Mouse (Mus musculus): ENCODE measurements around the gene Ntn5. TPM values are rescaled to one million over a fixed set of nuclear protein-coding genes. Genes with fewer than 3 reads are reported as not detected.

Ntn5 gene
- polyA plus RNA-seq, 2 experiments, result 0.59 to 1.3 TPM

DNA sequence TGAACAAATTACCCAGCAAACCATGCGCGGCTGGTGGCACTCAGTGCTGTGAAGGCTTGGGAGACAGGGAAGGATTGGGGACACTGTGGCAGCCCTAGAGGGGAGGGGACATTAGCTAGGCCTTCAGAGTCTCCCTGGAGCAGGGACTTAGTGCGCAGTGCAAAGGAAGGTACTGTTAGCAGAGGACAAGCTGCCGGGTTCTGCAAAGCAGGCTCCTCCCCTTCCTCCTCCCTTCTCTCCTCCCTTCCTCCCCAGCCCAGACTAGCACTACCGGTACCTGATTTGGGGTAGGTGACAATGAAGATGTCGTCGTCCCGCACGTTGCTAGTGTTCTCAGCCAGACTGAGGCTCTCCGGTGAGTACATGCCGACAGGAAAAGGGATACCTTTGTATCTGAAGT is 58.0 kb downstream of the Ntn5 start:
- Histone ChIP-seq H3K4me3 (replicated peaks; ENCODE audit: low read length) (peak overlapping the region; percentile 32), H3K4me2 (replicated peaks; ENCODE audit: low read depth, low read length, severe bottlenecking) (peak overlapping the region; percentile 48), H3K9me3 (ENCODE audit: control insufficient read depth, low read length) (no peaks in the 10 kb centered on the region; the same call in 1 of the 2 replicates), H3K27ac (replicated peaks; ENCODE audit: low read depth, low read length) (no peak overlapping the region), H3K4me1 (ENCODE audit: control insufficient read depth, insufficient read depth, low read length) (no peaks in the 10 kb centered on the region), H3K27me3 (ENCODE audit: control insufficient read depth, insufficient read depth, low read length) (no peaks in the 10 kb centered on the region), H3K36me3 (ENCODE audit: control insufficient read depth, insufficient read depth, low read length) (no peaks in the 10 kb centered on the region), H3K9ac (ENCODE audit: low read depth, low read length, severe bottlenecking) (peak overlapping the region; percentile 13; the same call in 1 of the 2 replicates)
- no peak for ATAC-seq (ENCODE audit: low FRiP score, low read depth)
- 34% methylated on average over 11 of the region's 11 CpGs for WGBS
- no peak for TF ChIP-seq POLR2A (IDR thresholded peaks at IDR 0.05; ENCODE audit: borderline replicate concordance, extremely low read depth, insufficient read depth, insufficient read length)
- DNase-seq (ENCODE audit: low spot score), result peak; percentile 41

DNA sequence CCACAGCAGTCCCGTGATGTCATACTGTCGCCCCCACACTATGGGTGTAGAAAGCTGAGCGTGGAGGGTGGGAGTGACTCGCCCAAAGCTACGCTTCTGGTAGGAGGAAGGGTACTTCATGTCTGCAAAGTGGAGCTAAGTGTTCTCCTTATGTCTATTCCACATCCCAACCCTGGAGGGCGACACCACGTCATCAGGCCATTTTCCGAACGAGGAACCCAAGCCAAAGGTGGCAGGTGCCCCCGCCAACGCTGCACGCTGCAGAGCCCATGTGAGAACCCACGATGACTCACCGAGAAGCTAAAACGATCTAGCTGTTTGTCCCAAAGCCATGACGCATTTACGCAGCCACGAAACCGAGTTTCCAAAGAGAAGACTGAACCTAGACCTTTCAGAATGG is 58.5 kb downstream of the Ntn5 start:
- H3K4me3 ChIP-seq (replicated peaks; ENCODE audit: low read length), result peak overlapping the region; percentile 32
- TF ChIP-seq POLR2A (IDR thresholded peaks at IDR 0.05; ENCODE audit: borderline replicate concordance, extremely low read depth, insufficient read depth, insufficient read length), result no peak
- ATAC-seq (ENCODE audit: low FRiP score, low read depth) (no peak), DNase-seq (ENCODE audit: low spot score) (no peak)
- WGBS, result 37% methylated on average over 19 of the region's 19 CpGs
- peak overlapping the region; percentile 48 for H3K4me2 ChIP-seq (replicated peaks; ENCODE audit: low read depth, low read length, severe bottlenecking)
- H3K27ac ChIP-seq (replicated peaks; ENCODE audit: low read depth, low read length), result no peak overlapping the region
- no peaks in the 10 kb centered on the region; the same call in 1 of the 2 replicates for H3K9me3 ChIP-seq (ENCODE audit: control insufficient read depth, low read length)
- H3K27me3 ChIP-seq (ENCODE audit: control insufficient read depth, insufficient read depth, low read length), result no peaks in the 10 kb centered on the region
- no peaks in the 10 kb centered on the region for H3K4me1 ChIP-seq (ENCODE audit: control insufficient read depth, insufficient read depth, low read length)
- peak overlapping the region; percentile 13; the same call in 1 of the 2 replicates for H3K9ac ChIP-seq (ENCODE audit: low read depth, low read length, severe bottlenecking)
- no peaks in the 10 kb centered on the region for H3K36me3 ChIP-seq (ENCODE audit: control insufficient read depth, insufficient read depth, low read length)

Other genes with a start within 250 kb of the Ntn5 start
Only the 30 nearest of the 36 such genes appear.
- gene Tulp2, start 202.1 kb upstream of the Ntn5 start, polyA plus RNA-seq (2012; rRNA removed), result 0.82 and 1.3 TPM in 2 replicates
- gene Tulp2, start 202.1 kb upstream of the Ntn5 start, polyA plus RNA-seq (2014; fragmentation: Nextera tagmentation; extraction: Ambion mirVana), result 1.2 and 2.0 TPM in 2 replicates
- not detected in 2 replicates for gene Gm45808, start 197.2 kb upstream of the Ntn5 start, polyA plus RNA-seq (2012; rRNA removed)
- gene Gm45808, start 197.2 kb upstream of the Ntn5 start, polyA plus RNA-seq (2014; fragmentation: Nextera tagmentation; extraction: Ambion mirVana), result not detected in 2 replicates
- 2.4 and 2.9 TPM in 2 replicates for gene Dhdh, start 195.2 kb upstream of the Ntn5 start, polyA plus RNA-seq (2012; rRNA removed)
- 2.0 and 2.6 TPM in 2 replicates for gene Dhdh, start 195.2 kb upstream of the Ntn5 start, polyA plus RNA-seq (2014; fragmentation: Nextera tagmentation; extraction: Ambion mirVana)
- gene Nucb1, start 173.6 kb upstream of the Ntn5 start, polyA plus RNA-seq (2012; rRNA removed), result 293 and 299 TPM in 2 replicates
- 239 and 254 TPM in 2 replicates for gene Nucb1, start 173.6 kb upstream of the Ntn5 start, polyA plus RNA-seq (2014; fragmentation: Nextera tagmentation; extraction: Ambion mirVana)
- gene Ppp1r15a, start 157.8 kb upstream of the Ntn5 start, polyA plus RNA-seq (2012; rRNA removed), result 27.5 and 29.8 TPM in 2 replicates
- gene Ppp1r15a, start 157.8 kb upstream of the Ntn5 start, polyA plus RNA-seq (2014; fragmentation: Nextera tagmentation; extraction: Ambion mirVana), result 21.2 and 22.1 TPM in 2 replicates
- gene Plekha4, start 157.7 kb upstream of the Ntn5 start, polyA plus RNA-seq (2012; rRNA removed), result 13.1 and 17.2 TPM in 2 replicates
- gene Plekha4, start 157.7 kb upstream of the Ntn5 start, polyA plus RNA-seq (2014; fragmentation: Nextera tagmentation; extraction: Ambion mirVana), result 4.3 and 4.6 TPM in 2 replicates
- gene Hsd17b14, start 129.1 kb upstream of the Ntn5 start, polyA plus RNA-seq (2012; rRNA removed), result 1.1 and 1.2 TPM in 2 replicates
- 0.44 and 0.92 TPM in 2 replicates for gene Hsd17b14, start 129.1 kb upstream of the Ntn5 start, polyA plus RNA-seq (2014; fragmentation: Nextera tagmentation; extraction: Ambion mirVana)
- gene Bcat2, start 113.9 kb upstream of the Ntn5 start, polyA plus RNA-seq (2012; rRNA removed), result 67.6 and 71.5 TPM in 2 replicates
- gene Bcat2, start 113.9 kb upstream of the Ntn5 start, polyA plus RNA-seq (2014; fragmentation: Nextera tagmentation; extraction: Ambion mirVana), result 57.2 and 60.4 TPM in 2 replicates
- 0.58 and 0.73 TPM in 2 replicates for gene Fgf21, start 68.5 kb upstream of the Ntn5 start, polyA plus RNA-seq (2012; rRNA removed)
- 0.43 and 0.66 TPM in 2 replicates for gene Fgf21, start 68.5 kb upstream of the Ntn5 start, polyA plus RNA-seq (2014; fragmentation: Nextera tagmentation; extraction: Ambion mirVana)
- gene Fut1, start 66.7 kb upstream of the Ntn5 start, polyA plus RNA-seq (2012; rRNA removed), result 1.0 and 1.9 TPM in 2 replicates
- gene Fut1, start 66.7 kb upstream of the Ntn5 start, polyA plus RNA-seq (2014; fragmentation: Nextera tagmentation; extraction: Ambion mirVana), result 1.2 and 1.8 TPM in 2 replicates
- gene Izumo1, start 62.2 kb upstream of the Ntn5 start, polyA plus RNA-seq (2012; rRNA removed), result 0.33 and 0.43 TPM in 2 replicates
- gene Izumo1, start 62.2 kb upstream of the Ntn5 start, polyA plus RNA-seq (2014; fragmentation: Nextera tagmentation; extraction: Ambion mirVana), result 0.39 TPM in 1 of 2 replicates, not detected in the other
- gene Rasip1, start 56.5 kb upstream of the Ntn5 start, polyA plus RNA-seq (2012; rRNA removed), result 14.1 and 16.7 TPM in 2 replicates
- gene Rasip1, start 56.5 kb upstream of the Ntn5 start, polyA plus RNA-seq (2014; fragmentation: Nextera tagmentation; extraction: Ambion mirVana), result 11.0 and 11.8 TPM in 2 replicates
- 34.6 and 43.9 TPM in 2 replicates for gene Mamstr, start 44.0 kb upstream of the Ntn5 start, polyA plus RNA-seq (2012; rRNA removed)
- gene Mamstr, start 44.0 kb upstream of the Ntn5 start, polyA plus RNA-seq (2014; fragmentation: Nextera tagmentation; extraction: Ambion mirVana), result 15.7 and 19.8 TPM in 2 replicates
- 1.1 and 1.4 TPM in 2 replicates for gene Fut2, start 17.6 kb upstream of the Ntn5 start, polyA plus RNA-seq (2012; rRNA removed)
- 2.2 and 2.9 TPM in 2 replicates for gene Fut2, start 17.6 kb upstream of the Ntn5 start, polyA plus RNA-seq (2014; fragmentation: Nextera tagmentation; extraction: Ambion mirVana)
- gene Sec1, start 10.4 kb downstream of the Ntn5 start, polyA plus RNA-seq (2012; rRNA removed), result 1.7 and 2.8 TPM in 2 replicates
- gene Sec1, start 10.4 kb downstream of the Ntn5 start, polyA plus RNA-seq (2014; fragmentation: Nextera tagmentation; extraction: Ambion mirVana), result 0.46 and 0.92 TPM in 2 replicates
- gene Car11, start 15.8 kb downstream of the Ntn5 start, polyA plus RNA-seq (2012; rRNA removed), result 34.1 and 46.4 TPM in 2 replicates
- gene Car11, start 15.8 kb downstream of the Ntn5 start, polyA plus RNA-seq (2014; fragmentation: Nextera tagmentation; extraction: Ambion mirVana), result 9.5 and 10.6 TPM in 2 replicates
- gene Dbp, start 21.1 kb downstream of the Ntn5 start, polyA plus RNA-seq (2012; rRNA removed), result 15.1 and 16.8 TPM in 2 replicates
- gene Dbp, start 21.1 kb downstream of the Ntn5 start, polyA plus RNA-seq (2014; fragmentation: Nextera tagmentation; extraction: Ambion mirVana), result 7.0 and 8.9 TPM in 2 replicates
- 1,056 and 1,196 TPM in 2 replicates for gene Rpl18, start 31.4 kb downstream of the Ntn5 start, polyA plus RNA-seq (2012; rRNA removed)
- 1,210 and 1,246 TPM in 2 replicates for gene Rpl18, start 31.4 kb downstream of the Ntn5 start, polyA plus RNA-seq (2014; fragmentation: Nextera tagmentation; extraction: Ambion mirVana)
- 36.9 and 48.5 TPM in 2 replicates for gene Sphk2, start 34.0 kb downstream of the Ntn5 start, polyA plus RNA-seq (2012; rRNA removed)
- gene Sphk2, start 34.0 kb downstream of the Ntn5 start, polyA plus RNA-seq (2014; fragmentation: Nextera tagmentation; extraction: Ambion mirVana), result 27.5 and 29.2 TPM in 2 replicates
- gene Fam83e, start 37.2 kb downstream of the Ntn5 start, polyA plus RNA-seq (2012; rRNA removed), result 0.92 and 0.95 TPM in 2 replicates
- 0.30 and 0.48 TPM in 2 replicates for gene Fam83e, start 37.2 kb downstream of the Ntn5 start, polyA plus RNA-seq (2014; fragmentation: Nextera tagmentation; extraction: Ambion mirVana)
- not detected in 2 replicates for gene Spaca4, start 41.8 kb downstream of the Ntn5 start, polyA plus RNA-seq (2012; rRNA removed)
- gene Spaca4, start 41.8 kb downstream of the Ntn5 start, polyA plus RNA-seq (2014; fragmentation: Nextera tagmentation; extraction: Ambion mirVana), result not detected in 2 replicates
- gene Lmtk3, start 99.7 kb downstream of the Ntn5 start, polyA plus RNA-seq (2012; rRNA removed), result 46.2 and 70.5 TPM in 2 replicates
- 1.8 and 2.8 TPM in 2 replicates for gene Lmtk3, start 99.7 kb downstream of the Ntn5 start, polyA plus RNA-seq (2014; fragmentation: Nextera tagmentation; extraction: Ambion mirVana)
- gene Sult2b1, start 100.6 kb downstream of the Ntn5 start, polyA plus RNA-seq (2012; rRNA removed), result 5.3 and 8.9 TPM in 2 replicates
- 19.0 and 31.7 TPM in 2 replicates for gene Sult2b1, start 100.6 kb downstream of the Ntn5 start, polyA plus RNA-seq (2014; fragmentation: Nextera tagmentation; extraction: Ambion mirVana)
- gene Cyth2, start 130.6 kb downstream of the Ntn5 start, polyA plus RNA-seq (2012; rRNA removed), result 100 and 105 TPM in 2 replicates
- 91.7 and 113 TPM in 2 replicates for gene Cyth2, start 130.6 kb downstream of the Ntn5 start, polyA plus RNA-seq (2014; fragmentation: Nextera tagmentation; extraction: Ambion mirVana)
- 1.7 and 3.5 TPM in 2 replicates for gene Kcnj14, start 140.8 kb downstream of the Ntn5 start, polyA plus RNA-seq (2012; rRNA removed)
- gene Kcnj14, start 140.8 kb downstream of the Ntn5 start, polyA plus RNA-seq (2014; fragmentation: Nextera tagmentation; extraction: Ambion mirVana), result 1.1 and 1.4 TPM in 2 replicates
- gene Grwd1, start 146.9 kb downstream of the Ntn5 start, polyA plus RNA-seq (2012; rRNA removed), result 33.7 and 38.7 TPM in 2 replicates
- 62.4 and 62.9 TPM in 2 replicates for gene Grwd1, start 146.9 kb downstream of the Ntn5 start, polyA plus RNA-seq (2014; fragmentation: Nextera tagmentation; extraction: Ambion mirVana)
- 374 and 521 TPM in 2 replicates for gene Kdelr1, start 188.8 kb downstream of the Ntn5 start, polyA plus RNA-seq (2012; rRNA removed)
- gene Kdelr1, start 188.8 kb downstream of the Ntn5 start, polyA plus RNA-seq (2014; fragmentation: Nextera tagmentation; extraction: Ambion mirVana), result 140 and 163 TPM in 2 replicates
- 4.9 and 7.4 TPM in 2 replicates for gene Grin2d, start 194.4 kb downstream of the Ntn5 start, polyA plus RNA-seq (2012; rRNA removed)
- gene Grin2d, start 194.4 kb downstream of the Ntn5 start, polyA plus RNA-seq (2014; fragmentation: Nextera tagmentation; extraction: Ambion mirVana), result 0.59 and 0.61 TPM in 2 replicates
- gene Syngr4, start 212.7 kb downstream of the Ntn5 start, polyA plus RNA-seq (2012; rRNA removed), result 0.49 and 0.83 TPM in 2 replicates
- gene Syngr4, start 212.7 kb downstream of the Ntn5 start, polyA plus RNA-seq (2014; fragmentation: Nextera tagmentation; extraction: Ambion mirVana), result 0.53 and 0.99 TPM in 2 replicates
- gene Tmem143, start 212.9 kb downstream of the Ntn5 start, polyA plus RNA-seq (2012; rRNA removed), result 17.1 and 22.7 TPM in 2 replicates
- gene Tmem143, start 212.9 kb downstream of the Ntn5 start, polyA plus RNA-seq (2014; fragmentation: Nextera tagmentation; extraction: Ambion mirVana), result 3.5 and 4.7 TPM in 2 replicates

All from limb, embryonic 14.5 days (tissue).